Mouse (Mus musculus): Measurements from ENCODE around the gene Atxn3.
"Not testable (repeated sequence)": the region's sequence is repeated elsewhere in the genome, so short reads cannot be mapped to it uniquely, and the experiment has no call there.

Gene Atxn3

DNA sequence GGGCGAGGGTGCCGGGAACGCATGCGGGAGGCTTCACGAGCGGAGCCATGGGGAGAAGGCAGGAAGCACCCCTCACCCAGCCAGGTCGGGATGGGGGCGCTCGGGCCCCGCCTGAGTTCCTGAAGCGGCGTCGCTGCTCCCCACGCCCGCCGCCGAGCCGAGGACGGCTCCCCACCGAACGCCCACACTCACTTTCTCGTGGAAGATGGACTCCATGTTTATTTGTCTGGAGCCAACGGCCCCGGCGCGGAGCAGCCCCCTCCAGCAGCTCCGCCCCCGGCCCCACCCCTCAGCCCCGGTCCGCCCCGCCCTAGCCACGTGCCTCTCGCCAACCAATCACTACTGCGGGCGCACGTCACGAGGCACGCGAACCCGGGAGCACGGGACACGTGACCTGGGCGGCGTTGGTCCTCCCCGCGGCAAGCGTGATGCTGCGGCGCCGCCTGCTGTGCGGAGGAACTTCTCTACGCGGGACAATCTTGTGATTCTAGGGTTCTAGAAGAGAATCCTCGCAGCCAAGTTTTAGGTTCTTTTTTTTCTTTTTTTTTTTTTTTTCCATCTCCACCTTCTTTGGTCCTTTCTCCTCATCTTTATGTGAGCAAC lies at the start of gene Atxn3:
TSS of gene Atxn3 (minus strand) at position 305 of the 603 bp plus-strand sequence.
- DNase-seq, result peak; percentile 96 to 99

- DNase-seq, result no peak
Observed at GRCm38 (mm10) chr12:102000785-102001184, 42.7 kb upstream of the Atxn3 start.

GRCm38 (mm10) chr12:101998929-101999328 lies 40.9 kb upstream of the Atxn3 start:
- no peak for DNase-seq

DNA sequence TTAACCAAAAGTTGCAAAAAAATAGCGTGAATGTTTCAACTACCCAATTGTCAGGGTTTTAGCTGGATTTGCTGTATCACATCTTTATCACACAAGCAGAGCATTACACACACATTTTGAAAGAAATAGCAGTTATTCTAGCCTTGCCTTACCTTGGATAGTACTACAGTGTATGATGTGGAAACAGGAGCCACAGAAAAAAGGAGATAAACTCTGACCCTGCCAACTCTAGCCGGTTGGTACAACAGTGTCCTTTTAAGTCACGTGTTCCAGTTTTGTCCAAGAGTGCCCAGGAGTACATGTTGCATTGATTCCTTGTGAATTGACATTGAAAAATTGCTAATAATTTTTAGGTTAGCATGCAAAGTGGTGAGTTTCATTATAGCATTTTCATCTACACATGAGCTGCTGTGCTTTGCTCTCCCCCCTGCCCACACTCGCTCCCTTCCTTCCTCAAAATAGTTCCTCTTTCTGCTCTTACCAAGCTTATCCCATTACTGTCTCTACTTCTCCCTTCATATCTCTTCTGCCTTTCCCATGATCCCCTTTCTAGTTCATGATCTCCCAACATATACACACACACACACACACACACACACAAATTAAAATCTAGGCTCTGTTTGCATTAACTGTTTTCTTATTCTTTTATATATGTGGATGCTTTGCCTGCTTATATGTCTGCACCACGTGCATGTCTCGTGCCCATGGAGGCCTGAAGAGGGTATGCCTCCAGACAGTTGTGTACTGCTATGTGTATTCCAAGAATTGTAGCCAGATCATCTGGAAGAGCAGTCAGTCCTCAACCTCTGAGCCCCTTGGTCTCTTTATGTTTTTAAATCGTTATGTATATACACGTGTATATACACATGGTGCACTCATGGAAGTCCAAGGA lies 36.8 kb upstream of the Atxn3 start:
- no peak for DNase-seq

DNA sequence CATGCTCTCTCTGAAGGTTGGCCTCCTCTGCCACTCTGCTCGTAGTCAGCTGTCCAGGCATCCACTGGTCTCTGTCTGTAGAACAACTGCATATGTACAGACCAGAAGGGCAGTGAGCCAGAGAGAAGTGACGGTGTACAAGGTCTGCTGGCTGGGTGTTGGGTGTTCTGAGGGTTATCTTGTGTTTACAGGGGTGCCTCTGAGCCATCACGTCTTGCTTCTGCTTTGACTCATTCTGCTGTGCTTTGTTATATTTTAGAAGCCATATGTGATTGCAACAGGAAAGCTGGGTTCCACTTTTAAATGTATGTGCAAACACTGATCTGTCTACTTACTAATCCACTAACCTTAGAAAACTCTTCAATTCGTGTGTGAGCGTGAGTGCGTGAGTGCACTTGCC lies 29.6 kb upstream of the Atxn3 start:
- no peak for DNase-seq

DNA sequence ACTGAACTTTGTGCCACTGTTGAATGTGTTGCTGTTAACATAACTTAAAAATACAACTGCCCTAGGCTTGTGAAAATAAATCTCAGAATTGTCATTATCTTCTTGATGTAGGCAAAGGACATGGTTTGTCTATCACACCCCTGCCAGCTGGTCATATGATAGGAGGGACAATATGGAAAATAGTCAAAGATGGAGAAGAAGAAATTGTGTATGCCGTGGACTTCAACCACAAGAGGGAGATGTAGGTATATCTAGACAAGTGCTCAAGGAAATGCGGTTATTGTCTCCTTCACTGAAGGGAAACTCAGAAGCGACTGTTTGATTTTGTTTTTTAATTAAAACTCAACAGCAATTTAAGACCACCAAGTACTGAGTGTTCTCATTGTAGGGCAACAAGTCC lies 27.1 kb upstream of the Atxn3 start:
- no peak for DNase-seq

GRCm38 (mm10) chr12:101982977-101983376 lies 24.9 kb upstream of the Atxn3 start:
- no peak for DNase-seq

- no peak for DNase-seq
Observed at GRCm38 (mm10) chr12:101981559-101981958, 23.5 kb upstream of the Atxn3 start.

DNA sequence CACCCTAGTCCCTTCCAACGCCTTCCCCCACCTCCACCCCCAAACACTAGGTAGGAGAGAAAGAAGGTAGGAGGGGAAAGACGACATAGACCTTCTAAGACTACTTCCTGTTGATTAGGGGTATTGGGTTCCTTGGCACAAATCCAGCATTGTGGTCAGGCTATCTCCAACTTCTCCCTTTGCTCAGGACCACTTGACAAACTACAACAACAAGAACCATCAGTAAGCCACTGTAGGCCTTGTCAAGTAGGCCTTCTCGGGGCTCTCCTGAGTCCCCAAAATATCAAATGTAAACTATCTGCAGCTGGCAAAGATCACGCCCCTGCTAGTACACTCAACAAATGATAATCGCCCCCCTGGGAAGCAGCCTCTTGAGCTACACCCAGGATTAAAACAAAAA lies 22.2 kb upstream of the Atxn3 start:
- no peak for DNase-seq

GRCm38 (mm10) chr12:101979213-101979750 lies 21.2 kb upstream of the Atxn3 start:
- DNase-seq, result no peak

DNA sequence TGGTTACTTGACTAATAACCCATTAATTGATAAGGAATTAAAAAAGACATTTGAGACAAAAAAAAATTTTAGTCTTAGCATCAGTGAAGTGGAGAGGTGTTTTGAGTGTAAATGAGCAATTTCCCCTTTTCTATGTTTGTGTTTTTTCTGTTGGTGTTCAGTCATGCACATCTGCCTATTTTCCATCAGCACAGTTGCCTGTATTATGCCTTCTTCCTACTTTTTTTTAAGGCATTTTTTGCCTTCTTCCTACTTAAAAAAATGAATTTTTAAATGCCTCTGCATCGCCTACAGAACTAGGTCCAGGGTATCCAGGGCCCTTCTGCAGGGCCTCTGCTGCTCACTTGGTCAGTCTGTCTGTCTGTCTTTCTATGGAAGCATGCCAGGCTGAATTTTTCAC lies 20.5 kb upstream of the Atxn3 start:
- DNase-seq, result no peak

GRCm38 (mm10) chr12:101978162-101978561 lies 20.1 kb upstream of the Atxn3 start:
- DNase-seq, result no peak

GRCm38 (mm10) chr12:101977404-101977915 lies 19.4 kb upstream of the Atxn3 start:
- no peak for DNase-seq

DNA sequence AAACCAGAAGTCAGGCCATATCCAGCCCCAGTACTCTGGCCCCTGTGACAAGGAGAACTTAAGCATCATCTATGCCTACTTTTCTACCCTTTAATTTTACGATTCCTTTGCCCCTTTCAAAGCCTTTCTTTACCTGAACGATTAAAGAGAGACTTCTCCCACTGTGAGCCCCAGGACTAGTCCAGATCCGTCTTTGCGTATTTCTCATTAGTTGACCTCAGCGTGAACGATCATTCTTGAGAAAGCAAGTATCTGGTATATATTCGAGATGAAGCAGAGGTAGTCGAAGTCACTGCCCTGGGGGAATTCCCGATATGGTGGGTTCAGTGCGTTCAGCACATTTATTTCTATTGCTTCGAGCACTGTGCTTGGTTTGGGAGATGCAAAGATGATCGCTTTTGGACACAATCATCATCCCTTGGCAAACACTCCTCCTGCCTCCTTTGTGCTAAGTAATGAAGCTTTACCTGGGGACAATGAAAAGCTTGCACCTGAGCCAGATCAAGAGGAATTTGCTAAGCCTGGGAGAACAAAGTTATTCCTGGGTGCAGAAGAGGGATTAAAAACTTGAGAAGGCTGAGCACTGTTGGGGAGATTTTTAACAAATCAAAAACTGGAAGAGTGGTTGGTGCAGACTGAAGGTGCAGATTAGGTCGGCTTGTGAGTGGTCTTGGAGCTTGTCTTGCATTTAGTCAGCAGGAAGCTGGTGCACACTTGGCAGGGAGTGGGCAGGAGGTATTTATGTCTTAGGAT lies 18.8 kb upstream of the Atxn3 start:
- DNase-seq, result no peak

- peak; percentile 88 to 94 for DNase-seq
Observed at GRCm38 (mm10) chr12:101975601-101976571, 17.8 kb upstream of the Atxn3 start, which contains the start of gene Cpsf2. Cpsf2 (plus strand) TSS chr12:101975988.

DNA sequence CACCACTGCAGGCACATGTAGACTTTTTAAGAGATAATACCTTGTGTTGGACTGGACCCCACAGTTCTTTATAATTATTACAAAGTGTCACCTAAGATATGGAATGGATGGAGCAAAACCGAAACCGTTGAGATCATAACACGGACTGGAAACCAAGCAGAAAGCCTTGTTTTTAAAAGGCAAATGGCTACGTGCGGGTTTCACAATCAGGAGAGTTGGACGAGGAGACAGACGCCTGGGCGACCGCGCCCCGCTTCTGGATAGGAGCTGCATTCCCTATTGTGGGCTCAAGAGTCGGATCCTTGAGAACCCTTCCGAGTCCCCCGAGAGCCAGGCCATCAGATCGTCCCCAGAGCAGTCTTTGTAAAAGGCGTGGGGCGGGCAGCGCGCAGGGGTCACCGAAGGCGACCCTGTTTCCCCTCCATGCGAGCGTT lies 17.1 kb upstream of the Atxn3 start:
- DNase-seq, result no peak

- no peak for DNase-seq
Observed at GRCm38 (mm10) chr12:101974571-101974970, 16.5 kb upstream of the Atxn3 start.

DNA sequence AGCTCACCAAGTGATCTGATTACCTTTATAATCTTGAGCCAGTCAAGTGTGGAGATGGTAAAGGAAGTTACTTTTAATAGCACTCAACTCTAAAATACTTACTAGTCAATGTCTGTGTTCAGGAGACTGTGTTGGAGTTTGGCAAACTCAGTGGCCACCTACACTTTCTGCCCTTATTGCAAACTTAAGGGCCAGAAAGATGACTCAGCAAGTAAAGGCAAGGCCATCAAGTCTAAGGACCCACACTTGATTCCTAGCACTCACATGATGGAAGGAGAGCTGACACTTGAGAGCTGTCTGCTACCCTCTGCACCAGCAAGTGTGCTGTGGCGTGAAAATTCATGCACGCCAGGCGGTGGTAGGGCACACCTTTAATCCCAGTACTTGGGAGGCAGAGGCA lies 14.2 kb upstream of the Atxn3 start:
- no peak for DNase-seq

DNA sequence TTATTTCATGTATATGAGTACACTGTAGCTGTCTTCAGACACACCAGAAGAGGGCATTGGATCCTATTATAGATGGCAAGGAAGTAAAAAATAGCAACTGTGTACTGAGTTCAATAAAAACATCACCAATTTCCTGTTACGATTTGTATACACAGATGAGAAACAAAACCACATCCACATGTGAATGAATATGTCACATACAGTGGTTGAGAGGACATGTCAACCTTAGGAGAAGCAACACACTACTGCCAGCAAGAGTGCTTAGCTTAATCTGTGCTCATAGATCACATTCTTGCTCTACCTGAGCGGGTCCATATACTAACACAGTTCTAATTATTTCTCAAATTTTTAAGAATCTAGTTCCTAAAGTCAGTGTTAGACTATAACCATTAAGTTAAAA lies 13.3 kb upstream of the Atxn3 start:
- no peak for DNase-seq

DNA sequence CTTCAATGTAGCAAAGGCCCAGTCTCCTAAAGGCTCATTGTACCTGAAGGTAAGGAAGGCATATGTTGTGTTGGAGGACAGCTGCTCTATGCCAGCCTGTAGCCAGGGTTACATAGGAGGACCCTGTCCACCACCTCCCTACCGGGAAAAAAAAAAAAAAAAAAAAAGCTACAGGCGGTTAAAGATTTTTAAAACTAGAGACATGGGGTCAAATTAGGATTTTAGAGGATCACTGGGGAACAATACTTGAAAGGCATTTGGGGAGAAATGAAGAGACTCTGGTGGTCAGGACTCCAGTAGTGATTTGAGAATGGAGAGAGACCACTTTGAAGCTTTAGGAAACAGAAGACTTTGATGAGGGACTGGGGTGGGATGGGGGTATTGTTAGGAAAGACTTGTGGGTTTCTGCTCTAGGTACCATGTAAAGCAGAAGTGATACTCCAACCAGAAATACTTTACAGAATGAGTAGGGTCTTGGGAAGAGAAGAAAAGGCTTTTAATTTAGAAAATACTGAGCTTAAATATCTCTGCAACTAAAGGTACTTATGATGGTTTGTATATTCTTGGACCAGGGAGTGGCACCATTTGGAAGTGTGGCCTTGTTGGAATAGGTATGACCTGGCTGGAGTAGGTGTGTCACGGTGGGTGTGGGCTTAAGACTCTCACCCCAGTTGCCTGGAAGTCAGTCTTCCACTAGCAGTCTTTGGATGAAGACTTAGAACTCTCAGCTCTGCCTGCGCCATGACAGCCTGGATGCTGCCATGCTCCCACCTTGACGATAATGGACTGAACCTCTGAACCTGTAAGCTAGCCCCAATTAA lies 1.1 kb upstream of the Atxn3 start:
- not testable (repeated sequence) for DNase-seq

- DNase-seq, result no peak
Observed at GRCm38 (mm10) chr12:101958556-101958955, 510 bp upstream of the Atxn3 start.

Data from cerebellum, postnatal 25 days (tissue).